Mouse (Mus musculus) kidney, postnatal 4 days (tissue): Measurements from ENCODE around the gene Arid3b.
A peak's percentile ranks its signal among the peaks of the same experiment; 100 is the strongest.

Experiments
- DNase-seq, 2 experiments: peaks; one replicate each; pipeline ENCODE4 v3.0.0; 2021; ENCODE audit warnings: mixed read lengths in 2 of 2

Gene Arid3b

GRCm38 (mm10) chr9:57829812-57830557 lies 6.6 kb downstream of the Arid3b start:
- peak in 1 of 2 experiments; percentile 43 for DNase-seq

GRCm38 (mm10) chr9:57823397-57823796 lies 13.2 kb downstream of the Arid3b start:
- DNase-seq, result no peak

- no peak for DNase-seq
Observed at GRCm38 (mm10) chr9:57822812-57823211, 13.8 kb downstream of the Arid3b start.

- DNase-seq, result no peak
Observed at GRCm38 (mm10) chr9:57820186-57821080, 16.2 kb downstream of the Arid3b start.

- DNase-seq, result peak; percentile 40 to 60
Observed at GRCm38 (mm10) chr9:57817220-57817667, 19.3 kb downstream of the Arid3b start.

GRCm38 (mm10) chr9:57814866-57815265 lies 21.7 kb downstream of the Arid3b start:
- peak in 1 of 2 experiments; percentile 41 for DNase-seq

GRCm38 (mm10) chr9:57814014-57814413 lies 22.6 kb downstream of the Arid3b start:
- DNase-seq, result no peak

- peak; percentile 31 to 49 for DNase-seq
Observed at GRCm38 (mm10) chr9:57811793-57812733, 24.5 kb downstream of the Arid3b start.

GRCm38 (mm10) chr9:57810691-57811090 lies 25.9 kb downstream of the Arid3b start:
- no peak for DNase-seq

GRCm38 (mm10) chr9:57808771-57809310 lies 27.8 kb downstream of the Arid3b start:
- peak; percentile 28 to 39 for DNase-seq

GRCm38 (mm10) chr9:57807174-57807651 lies 29.4 kb downstream of the Arid3b start:
- no peak for DNase-seq

- peak in 1 of 2 experiments; percentile 22 for DNase-seq
Observed at GRCm38 (mm10) chr9:57806066-57806481, 30.5 kb downstream of the Arid3b start.

GRCm38 (mm10) chr9:57805087-57805737 lies 31.4 kb downstream of the Arid3b start:
- DNase-seq, result no peak

- no peak for DNase-seq
Observed at GRCm38 (mm10) chr9:57803839-57804238, 32.8 kb downstream of the Arid3b start.

GRCm38 (mm10) chr9:57803047-57803446 lies 33.5 kb downstream of the Arid3b start:
- no peak for DNase-seq

GRCm38 (mm10) chr9:57800325-57800975 lies 36.1 kb downstream of the Arid3b start:
- DNase-seq, result no peak

GRCm38 (mm10) chr9:57798725-57799253 lies 37.8 kb downstream of the Arid3b start:
- peak; percentile 56 to 74 for DNase-seq

- DNase-seq, result no peak
Observed at GRCm38 (mm10) chr9:57797456-57797855, 39.1 kb downstream of the Arid3b start.

- no peak for DNase-seq
Observed at GRCm38 (mm10) chr9:57789733-57790132, 46.9 kb downstream of the Arid3b start.

- DNase-seq, result no peak
Observed at GRCm38 (mm10) chr9:57782656-57783055, 53.9 kb downstream of the Arid3b start.

GRCm38 (mm10) chr9:57775736-57776135 lies 60.9 kb downstream of the Arid3b start:
- DNase-seq, result no peak
